Mouse (Mus musculus): ENCODE measurements around the gene Tyw5. TPM values are rescaled to one million over a fixed set of nuclear protein-coding genes. Genes with fewer than 3 reads are reported as not detected.

Tyw5 gene
- polyA plus RNA-seq, 1 experiment from 2014 or later = 17.3 TPM

- no peaks in the 10 kb centered on the region for H3K9me3 ChIP-seq (replicated peaks)
- H3K9ac ChIP-seq = no peak overlapping the region
- H3K27me3 ChIP-seq = no peaks in the 10 kb centered on the region
- no peaks in the 10 kb centered on the region for H3K4me1 ChIP-seq (replicated peaks)
- DNase-seq (no peak), ATAC-seq (ENCODE audit: low read depth) (no peak)
- no peak overlapping the region for H3K27ac ChIP-seq
- no peak overlapping the region for H3K4me2 ChIP-seq
- H3K4me3 ChIP-seq (replicated peaks) = no peak overlapping the region
- peaks cover 15% of the 10 kb centered on the region for H3K36me3 ChIP-seq
Measured at GRCm38 (mm10) chr1:57386519-57386918, 20.4 kb downstream of the Tyw5 start.

- no peaks in the 10 kb centered on the region for H3K27me3 ChIP-seq
- peak within 1 kb of the TSS; percentile 77 for H3K27ac ChIP-seq
- H3K9me3 ChIP-seq (replicated peaks) = no peaks in the 10 kb centered on the region
- no peaks in the 10 kb centered on the region; the same call in 1 of the 2 replicates for H3K36me3 ChIP-seq
- WGBS (ENCODE audit: insufficient replicate concordance) = under 1% methylated on average over 74 of the region's 81 CpGs
- peak within 1 kb of the TSS; percentile 98 for H3K9ac ChIP-seq
- H3K4me2 ChIP-seq = peak within 1 kb of the TSS; percentile 94
- DNase-seq = peak; percentile 93
- ATAC-seq (ENCODE audit: low read depth) = peak; percentile 96
- H3K4me1 ChIP-seq (replicated peaks) = peaks cover 21% of the 10 kb centered on the region
- H3K4me3 ChIP-seq (replicated peaks) = peak within 1 kb of the TSS; percentile 98
Measured at GRCm38 (mm10) chr1:57377376-57378341, 29.2 kb downstream of the Tyw5 start, which contains the start of gene 1700066M21Rik. Gene 1700066M21Rik, plus strand, starts transcription at chr1:57377620.

- Histone ChIP-seq H3K9me3 (replicated peaks) (no peaks in the 10 kb centered on the region), H3K4me3 (replicated peaks) (peak overlapping the region; percentile 98), H3K4me2 (peak overlapping the region; percentile 94), H3K9ac (peak overlapping the region; percentile 98), H3K27me3 (no peaks in the 10 kb centered on the region), H3K27ac (peak overlapping the region; percentile 77), H3K36me3 (no peaks in the 10 kb centered on the region; the same call in 1 of the 2 replicates), H3K4me1 (replicated peaks) (peaks cover 21% of the 10 kb centered on the region)
- no peak for ATAC-seq (ENCODE audit: low read depth)
- WGBS (ENCODE audit: insufficient replicate concordance) = 44% methylated on average over 6 of the region's 6 CpGs
- DNase-seq = peak; percentile 2
Measured at GRCm38 (mm10) chr1:57376806-57377205, 30.1 kb downstream of the Tyw5 start.

GRCm38 (mm10) chr1:57375276-57375675 lies 31.6 kb downstream of the Tyw5 start:
- H3K9me3 ChIP-seq (replicated peaks) = no peaks in the 10 kb centered on the region
- H3K4me3 ChIP-seq (replicated peaks) = no peak overlapping the region
- 78% methylated on average over 2 of the region's 2 CpGs for WGBS (ENCODE audit: insufficient replicate concordance)
- ATAC-seq (ENCODE audit: low read depth) = no peak
- H3K27me3 ChIP-seq = no peaks in the 10 kb centered on the region
- no peaks in the 10 kb centered on the region; the same call in 1 of the 2 replicates for H3K36me3 ChIP-seq
- no peak overlapping the region for H3K9ac ChIP-seq
- H3K27ac ChIP-seq = no peak overlapping the region
- DNase-seq = no peak
- no peak overlapping the region for H3K4me2 ChIP-seq
- H3K4me1 ChIP-seq (replicated peaks) = peaks cover 21% of the 10 kb centered on the region

- WGBS (ENCODE audit: insufficient replicate concordance) = 51% methylated on average over 4 of the region's 4 CpGs
- ATAC-seq (ENCODE audit: low read depth) = no peak
Measured at GRCm38 (mm10) chr1:57370451-57370850, 36.5 kb downstream of the Tyw5 start.

GRCm38 (mm10) chr1:57369111-57369510 lies 37.8 kb downstream of the Tyw5 start:
- Histone ChIP-seq H3K4me2 (no peak overlapping the region), H3K27me3 (no peaks in the 10 kb centered on the region), H3K36me3 (no peaks in the 10 kb centered on the region; the same call in 1 of the 2 replicates), H3K27ac (no peak overlapping the region), H3K4me1 (replicated peaks) (no peaks in the 10 kb centered on the region), H3K9me3 (replicated peaks) (no peaks in the 10 kb centered on the region), H3K4me3 (replicated peaks) (no peak overlapping the region), H3K9ac (no peak overlapping the region)
- 66% methylated on average over 4 of the region's 4 CpGs for WGBS (ENCODE audit: insufficient replicate concordance)
- DNase-seq (no peak), ATAC-seq (ENCODE audit: low read depth) (no peak)

More at GRCm38 (mm10) chr1:57370451-57370850, 36.5 kb downstream of the Tyw5 start:
- Histone ChIP-seq H3K36me3 (no peaks in the 10 kb centered on the region; the same call in 1 of the 2 replicates), H3K27ac (no peak overlapping the region), H3K9ac (no peak overlapping the region), H3K4me3 (replicated peaks) (no peak overlapping the region), H3K9me3 (replicated peaks) (no peaks in the 10 kb centered on the region), H3K4me1 (replicated peaks) (no peaks in the 10 kb centered on the region), H3K27me3 (no peaks in the 10 kb centered on the region), H3K4me2 (no peak overlapping the region)
- no peak for DNase-seq

- DNase-seq (no peak), ATAC-seq (ENCODE audit: low read depth) (no peak)
- H3K9ac ChIP-seq = no peak overlapping the region
Measured at GRCm38 (mm10) chr1:57367446-57367845, 39.5 kb downstream of the Tyw5 start.

GRCm38 (mm10) chr1:57358546-57358945 lies 48.4 kb downstream of the Tyw5 start:
- Histone ChIP-seq H3K9me3 (replicated peaks) (no peaks in the 10 kb centered on the region), H3K36me3 (no peaks in the 10 kb centered on the region), H3K4me3 (replicated peaks) (no peak overlapping the region), H3K27me3 (no peaks in the 10 kb centered on the region), H3K9ac (no peak overlapping the region), H3K4me1 (replicated peaks) (no peaks in the 10 kb centered on the region), H3K27ac (no peak overlapping the region), H3K4me2 (no peak overlapping the region)
- DNase-seq = no peak
- no peak for ATAC-seq (ENCODE audit: low read depth)
- WGBS (ENCODE audit: insufficient replicate concordance) = 80% methylated on average over 5 of the region's 5 CpGs

More at GRCm38 (mm10) chr1:57367446-57367845, 39.5 kb downstream of the Tyw5 start:
- Histone ChIP-seq H3K27me3 (no peaks in the 10 kb centered on the region), H3K4me2 (no peak overlapping the region), H3K36me3 (no peaks in the 10 kb centered on the region), H3K27ac (no peak overlapping the region), H3K4me1 (replicated peaks) (no peaks in the 10 kb centered on the region), H3K9me3 (replicated peaks) (no peaks in the 10 kb centered on the region), H3K4me3 (replicated peaks) (no peak overlapping the region)
- WGBS (ENCODE audit: insufficient replicate concordance) = 73% methylated on average over 3 of the region's 3 CpGs

GRCm38 (mm10) chr1:57351941-57352340 lies 55.0 kb downstream of the Tyw5 start:
- ATAC-seq (ENCODE audit: low read depth) = no peak
- Histone ChIP-seq H3K4me3 (replicated peaks) (no peak overlapping the region), H3K9me3 (replicated peaks) (no peaks in the 10 kb centered on the region), H3K36me3 (no peaks in the 10 kb centered on the region), H3K27ac (no peak overlapping the region), H3K4me2 (no peak overlapping the region), H3K27me3 (no peaks in the 10 kb centered on the region), H3K4me1 (replicated peaks) (no peaks in the 10 kb centered on the region), H3K9ac (no peak overlapping the region)
- 52% methylated on average over 1 of the region's 1 CpGs for WGBS (ENCODE audit: insufficient replicate concordance)
- no peak for DNase-seq

GRCm38 (mm10) chr1:57347487-57347886 lies 59.4 kb downstream of the Tyw5 start:
- H3K9me3 ChIP-seq (replicated peaks) = no peaks in the 10 kb centered on the region

GRCm38 (mm10) chr1:57341197-57341596 lies 65.7 kb downstream of the Tyw5 start:
- WGBS (ENCODE audit: insufficient replicate concordance) = 36% methylated on average over 2 of the region's 2 CpGs
- H3K27ac ChIP-seq = no peak overlapping the region
- H3K27me3 ChIP-seq = no peaks in the 10 kb centered on the region
- no peaks in the 10 kb centered on the region for H3K36me3 ChIP-seq
- no peaks in the 10 kb centered on the region for H3K9me3 ChIP-seq (replicated peaks)
- no peak for ATAC-seq (ENCODE audit: low read depth)
- no peak overlapping the region for H3K4me3 ChIP-seq (replicated peaks)
- no peak overlapping the region for H3K4me2 ChIP-seq
- H3K4me1 ChIP-seq (replicated peaks) = no peaks in the 10 kb centered on the region
- no peak overlapping the region for H3K9ac ChIP-seq
- no peak for DNase-seq

More at GRCm38 (mm10) chr1:57347487-57347886, 59.4 kb downstream of the Tyw5 start:
- Histone ChIP-seq H3K9ac (no peak overlapping the region), H3K27me3 (no peaks in the 10 kb centered on the region), H3K36me3 (no peaks in the 10 kb centered on the region), H3K4me1 (replicated peaks) (no peaks in the 10 kb centered on the region), H3K4me3 (replicated peaks) (no peak overlapping the region), H3K4me2 (no peak overlapping the region), H3K27ac (no peak overlapping the region)
- ATAC-seq (ENCODE audit: low read depth) = no peak
- DNase-seq = no peak

All from liver, embryonic 13.5 days (tissue).